Mouse (Mus musculus): Measurements from ENCODE around the gene Vasp. TPM values are rescaled to one million over a fixed set of nuclear protein-coding genes. Genes with fewer than 3 reads are reported as not detected.

The Vasp gene
- polyA plus RNA-seq, 1 experiment: 75.7 TPM

- peak overlapping the region; percentile 21; the same call in 1 of the 2 replicates for H3K9ac ChIP-seq (ENCODE audit: low read depth, poor library complexity, severe bottlenecking)
- peak overlapping the region; percentile 51 for H3K4me3 ChIP-seq (ENCODE audit: low read depth, low read length)
- no peaks in the 10 kb centered on the region for H3K9me3 ChIP-seq (replicated peaks; ENCODE audit: control insufficient read depth, insufficient read depth, low read length, poor library complexity, severe bottlenecking)
- H3K4me1 ChIP-seq (ENCODE audit: control insufficient read depth, insufficient read depth, low read length): peaks cover 1% of the 10 kb centered on the region
- no peak overlapping the region for H3K27ac ChIP-seq (ENCODE audit: insufficient read depth, low read length)
- H3K27me3 ChIP-seq (ENCODE audit: control insufficient read depth, insufficient read depth, low read length, poor library complexity, severe bottlenecking): no peaks in the 10 kb centered on the region
- TF ChIP-seq CTCF (IDR thresholded peaks at IDR 0.05; ENCODE audit: low read depth, low read length) (peak; percentile 94), EP300 (IDR thresholded peaks at IDR 0.05; ENCODE audit: insufficient read depth, low read depth, low read length) (0 out of 2 replicates have a peak, but pooled peaks have one; percentile 13), POLR2A (IDR thresholded peaks at IDR 0.05; ENCODE audit: insufficient read depth, low read length) (no peak)
- no peaks in the 10 kb centered on the region for H3K36me3 ChIP-seq (ENCODE audit: control insufficient read depth, insufficient read depth, low read length, poor library complexity, severe bottlenecking)
Observed at GRCm38 (mm10) chr7:19300501-19301421, 29.1 kb upstream of the Vasp start.

- Histone ChIP-seq H3K27ac (ENCODE audit: insufficient read depth, low read length) (no peak overlapping the region), H3K27me3 (ENCODE audit: control insufficient read depth, insufficient read depth, low read length, poor library complexity, severe bottlenecking) (no peaks in the 10 kb centered on the region), H3K36me3 (ENCODE audit: control insufficient read depth, insufficient read depth, low read length, poor library complexity, severe bottlenecking) (no peaks in the 10 kb centered on the region), H3K4me1 (ENCODE audit: control insufficient read depth, insufficient read depth, low read length) (no peaks in the 10 kb centered on the region), H3K9me3 (replicated peaks; ENCODE audit: control insufficient read depth, insufficient read depth, low read length, poor library complexity, severe bottlenecking) (no peaks in the 10 kb centered on the region), H3K9ac (ENCODE audit: low read depth, poor library complexity, severe bottlenecking) (no peak overlapping the region), H3K4me3 (ENCODE audit: low read depth, low read length) (no peak overlapping the region)
- TF ChIP-seq POLR2A (IDR thresholded peaks at IDR 0.05; ENCODE audit: insufficient read depth, low read length): no peak
- peak; percentile 64 for TF ChIP-seq CTCF (IDR thresholded peaks at IDR 0.05; ENCODE audit: low read depth, low read length)
- no peak for TF ChIP-seq EP300 (IDR thresholded peaks at IDR 0.05; ENCODE audit: insufficient read depth, low read depth, low read length)
Observed at GRCm38 (mm10) chr7:19299194-19299593, 27.6 kb upstream of the Vasp start.

GRCm38 (mm10) chr7:19297794-19298193 is 26.2 kb upstream of the Vasp start:
- no peaks in the 10 kb centered on the region for H3K9me3 ChIP-seq (replicated peaks; ENCODE audit: control insufficient read depth, insufficient read depth, low read length, poor library complexity, severe bottlenecking)
- no peaks in the 10 kb centered on the region for H3K36me3 ChIP-seq (ENCODE audit: control insufficient read depth, insufficient read depth, low read length, poor library complexity, severe bottlenecking)
- H3K9ac ChIP-seq (ENCODE audit: low read depth, poor library complexity, severe bottlenecking): no peak overlapping the region
- H3K27me3 ChIP-seq (ENCODE audit: control insufficient read depth, insufficient read depth, low read length, poor library complexity, severe bottlenecking): no peaks in the 10 kb centered on the region
- no peak overlapping the region for H3K4me3 ChIP-seq (ENCODE audit: low read depth, low read length)
- H3K27ac ChIP-seq (ENCODE audit: insufficient read depth, low read length): no peak overlapping the region
- peaks cover 3% of the 10 kb centered on the region for H3K4me1 ChIP-seq (ENCODE audit: control insufficient read depth, insufficient read depth, low read length)
- TF ChIP-seq POLR2A (IDR thresholded peaks at IDR 0.05; ENCODE audit: insufficient read depth, low read length) (no peak), CTCF (IDR thresholded peaks at IDR 0.05; ENCODE audit: low read depth, low read length) (no peak), EP300 (IDR thresholded peaks at IDR 0.05; ENCODE audit: insufficient read depth, low read depth, low read length) (no peak)

- Histone ChIP-seq H3K9me3 (replicated peaks; ENCODE audit: control insufficient read depth, insufficient read depth, low read length, poor library complexity, severe bottlenecking) (no peaks in the 10 kb centered on the region), H3K27me3 (ENCODE audit: control insufficient read depth, insufficient read depth, low read length, poor library complexity, severe bottlenecking) (no peaks in the 10 kb centered on the region)
- peak; percentile 11 for TF ChIP-seq CTCF (IDR thresholded peaks at IDR 0.05; ENCODE audit: low read depth, low read length)
- no peak for TF ChIP-seq EP300 (IDR thresholded peaks at IDR 0.05; ENCODE audit: insufficient read depth, low read depth, low read length)
Observed at GRCm38 (mm10) chr7:19297034-19297433, 25.4 kb upstream of the Vasp start.

GRCm38 (mm10) chr7:19295503-19296185 is 24.0 kb upstream of the Vasp start:
- TF ChIP-seq EP300 (IDR thresholded peaks at IDR 0.05; ENCODE audit: insufficient read depth, low read depth, low read length): no peak
- TF ChIP-seq CTCF (IDR thresholded peaks at IDR 0.05; ENCODE audit: low read depth, low read length): peak; percentile 79
- peaks cover 3% of the 10 kb centered on the region for H3K4me1 ChIP-seq (ENCODE audit: control insufficient read depth, insufficient read depth, low read length)
- H3K9ac ChIP-seq (ENCODE audit: low read depth, poor library complexity, severe bottlenecking): peak overlapping the region; percentile 17; the same call in 1 of the 2 replicates
- H3K36me3 ChIP-seq (ENCODE audit: control insufficient read depth, insufficient read depth, low read length, poor library complexity, severe bottlenecking): no peaks in the 10 kb centered on the region
- no peaks in the 10 kb centered on the region for H3K9me3 ChIP-seq (replicated peaks; ENCODE audit: control insufficient read depth, insufficient read depth, low read length, poor library complexity, severe bottlenecking)
- peak overlapping the region; percentile 58 for H3K4me3 ChIP-seq (ENCODE audit: low read depth, low read length)
- H3K27me3 ChIP-seq (ENCODE audit: control insufficient read depth, insufficient read depth, low read length, poor library complexity, severe bottlenecking): no peaks in the 10 kb centered on the region
- no peak overlapping the region for H3K27ac ChIP-seq (ENCODE audit: insufficient read depth, low read length)

More at GRCm38 (mm10) chr7:19297034-19297433, 25.4 kb upstream of the Vasp start:
- H3K27ac ChIP-seq (ENCODE audit: insufficient read depth, low read length): no peak overlapping the region
- H3K9ac ChIP-seq (ENCODE audit: low read depth, poor library complexity, severe bottlenecking): no peak overlapping the region
- no peak overlapping the region for H3K4me3 ChIP-seq (ENCODE audit: low read depth, low read length)
- H3K36me3 ChIP-seq (ENCODE audit: control insufficient read depth, insufficient read depth, low read length, poor library complexity, severe bottlenecking): no peaks in the 10 kb centered on the region
- H3K4me1 ChIP-seq (ENCODE audit: control insufficient read depth, insufficient read depth, low read length): peaks cover 3% of the 10 kb centered on the region

All from ES-Bruce4 (cell line).